Mouse (Mus musculus): ENCODE results near the gene Peg3.

DNA sequence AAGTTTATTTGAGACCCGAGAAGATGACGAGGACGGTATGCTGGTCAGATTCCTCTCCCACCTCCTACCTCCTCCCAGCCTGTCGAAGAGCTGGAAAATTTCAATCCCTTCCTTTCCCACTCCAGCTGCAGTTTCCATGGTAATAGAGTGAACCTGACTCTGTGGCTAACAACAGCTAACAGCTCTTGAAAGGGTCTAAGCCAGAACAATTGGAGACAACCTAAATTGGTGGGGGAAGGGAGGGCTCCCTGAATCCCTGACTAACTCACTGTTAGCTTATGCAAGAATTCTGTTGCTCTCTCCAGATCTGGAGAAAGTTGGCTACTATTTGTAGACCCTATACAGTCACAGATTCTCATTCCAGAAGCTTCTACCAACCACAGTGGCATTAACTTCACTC lies 23.2 kb upstream of the Peg3 start:
- TF ChIP-seq CTCF (IDR thresholded peaks at IDR 0.05; ENCODE audit: low read depth, low read length) = no peak
- no peak for TF ChIP-seq GATA1 (IDR thresholded peaks at IDR 0.05; ENCODE audit: borderline replicate concordance, low read length)
- TF ChIP-seq POLR2AphosphoS5 (IDR thresholded peaks at IDR 0.05; ENCODE audit: insufficient replicate concordance, low read depth, low read length) = no peak

All from G1E (cell line).